Mouse (Mus musculus) CH12.LX (cell line): ENCODE measurements around the gene Pomp. TPM values are rescaled to one million over a fixed set of nuclear protein-coding genes. Genes with fewer than 3 reads are reported as not detected.

ENCODE experiments used
- DNase-seq: peaks from one replicate; pipeline ENCODE4 v3.0.0-alpha.2; 2013; ENCODE audit errors: extremely low read depth
- H3K27ac ChIP-seq: 2 replicates; pipeline ENCODE4 v1.5.1; 2012; ENCODE audit warnings: low read depth, mild to moderate bottlenecking, control low read depth, moderate library complexity; ENCODE audit not compliant: insufficient read depth
- H3K27me3 ChIP-seq: replicated peaks from 2 replicates; pipeline ENCODE3; 2012; ENCODE audit warnings: inconsistent platforms
- H3K36me3 ChIP-seq, 2 experiments: replicated peaks in 1 of 2; 2 replicates each; pipeline versions ENCODE3 to v1.6.1; 2012; ENCODE audit warnings: inconsistent platforms in 1 of 2, low read length in 1 of 2, mild to moderate bottlenecking in 1 of 2, mixed read lengths in 1 of 2, moderate library complexity in 1 of 2; ENCODE audit not compliant: control insufficient read depth in 1 of 2, insufficient read depth in 1 of 2
- H3K4me1 ChIP-seq, 2 experiments: 2 replicates each; pipeline ENCODE4 v1.6.1; 2012; ENCODE audit warnings: inconsistent platforms in 1 of 2, moderate library complexity in 1 of 2; ENCODE audit not compliant: insufficient read depth in 2 of 2, control insufficient read depth in 1 of 2
- H3K4me2 ChIP-seq: 2 replicates; pipeline ENCODE4 v1.6.1; 2012; ENCODE audit warnings: low read depth, mild to moderate bottlenecking, control low read depth; ENCODE audit not compliant: poor library complexity, insufficient read depth, severe bottlenecking
- H3K4me3 ChIP-seq, 3 experiments: fragments of 150-350 bp in 1 of 3; sonication (generic) in 1 of 3; replicated peaks in 1 of 3; 2 replicates each; pipeline versions ENCODE3 to v1.5.1; 2011 to 2012; ENCODE audit warnings: low read depth in 2 of 3, low read length in 2 of 3, mild to moderate bottlenecking in 2 of 3, moderate library complexity in 2 of 3, control low read depth in 1 of 3, improper control_type of control experiment in 1 of 3, inconsistent platforms in 1 of 3, mixed read lengths in 1 of 3; ENCODE audit not compliant: poor library complexity in 1 of 3
- H3K79me2 ChIP-seq: replicated peaks from 2 replicates; pipeline ENCODE4 v1.6.1; 2012; ENCODE audit warnings: mild to moderate bottlenecking, moderate library complexity; ENCODE audit not compliant: control insufficient read depth, poor library complexity, insufficient read depth, severe bottlenecking; ENCODE audit errors: extremely low read depth
- H3K9ac ChIP-seq: 2 replicates; pipeline ENCODE4 v1.6.1; 2012; ENCODE audit warnings: low read depth, mild to moderate bottlenecking, control low read depth, moderate library complexity; ENCODE audit not compliant: insufficient read depth
- H3K9me3 ChIP-seq: replicated peaks from 2 replicates; pipeline ENCODE3; 2012; ENCODE audit warnings: low read length, inconsistent platforms, mixed read lengths
- CHD1 ChIP-seq: IDR thresholded peaks from 2 replicates; pipeline ENCODE4 v1.6.1; 2012; ENCODE audit warnings: low read depth, low read length, improper control_type of control experiment, inconsistent platforms
- CHD2 ChIP-seq: IDR thresholded peaks from 2 replicates; pipeline ENCODE4 v1.6.1; 2011; ENCODE audit warnings: low read length, improper control_type of control experiment
- ELF1 ChIP-seq: IDR thresholded peaks from 2 replicates; pipeline ENCODE4 v1.6.1; 2014; ENCODE audit warnings: low read depth, mild to moderate bottlenecking, inconsistent platforms, low read length, improper control_type of control experiment
- ETS1 ChIP-seq: conservative IDR thresholded peaks from 2 replicates; pipeline ENCODE4 v1.6.1; 2012; ENCODE audit warnings: low read depth, mild to moderate bottlenecking, inconsistent platforms, low read length, improper control_type of control experiment, moderate library complexity
- IRF4 ChIP-seq: IDR thresholded peaks from 2 replicates; pipeline ENCODE4 v1.6.1; 2014; ENCODE audit warnings: low read depth, mild to moderate bottlenecking, inconsistent platforms, low read length, improper control_type of control experiment
- JUN ChIP-seq: IDR thresholded peaks from 2 replicates; pipeline ENCODE4 v1.6.1; 2011; ENCODE audit warnings: low read depth, mild to moderate bottlenecking, low read length, improper control_type of control experiment, moderate library complexity; ENCODE audit not compliant: insufficient read depth
- JUND ChIP-seq: conservative IDR thresholded peaks from 2 replicates; pipeline ENCODE4 v1.6.1; 2011; ENCODE audit warnings: low read depth, low read length, improper control_type of control experiment
- KAT2A ChIP-seq: IDR thresholded peaks from 2 replicates; pipeline ENCODE4 v1.6.1; 2012; ENCODE audit warnings: low read length, improper control_type of control experiment, inconsistent platforms; ENCODE audit not compliant: insufficient replicate concordance
- MEF2A ChIP-seq: IDR thresholded peaks from 2 replicates; pipeline ENCODE4 v1.6.1; 2014; ENCODE audit warnings: low read depth, mild to moderate bottlenecking, inconsistent platforms, low read length, improper control_type of control experiment, borderline replicate concordance
- MXI1 ChIP-seq: IDR thresholded peaks from 2 replicates; pipeline ENCODE4 v1.6.1; 2011; ENCODE audit warnings: mild to moderate bottlenecking, low read depth, low read length, improper control_type of control experiment
- MYC ChIP-seq: IDR thresholded peaks from 2 replicates; pipeline ENCODE4 v1.6.1; 2011; ENCODE audit warnings: low read depth, mild to moderate bottlenecking, improper control_type of control experiment, low read length
- NELFE ChIP-seq: IDR thresholded peaks from 2 replicates; pipeline ENCODE4 v1.6.1; 2011; ENCODE audit warnings: low read depth, low read length, improper control_type of control experiment
- NRF1 ChIP-seq: IDR thresholded peaks from 2 replicates; pipeline ENCODE4 v1.6.1; 2014; ENCODE audit warnings: low read depth, mild to moderate bottlenecking, inconsistent platforms, low read length, improper control_type of control experiment, moderate library complexity
- PAX5 ChIP-seq: IDR thresholded peaks from 2 replicates; pipeline ENCODE4 v1.6.1; 2012; ENCODE audit warnings: low read length, inconsistent platforms, mixed read lengths
- POLR2AphosphoS2 ChIP-seq: IDR thresholded peaks from 2 replicates; pipeline ENCODE4 v1.6.1; 2011; ENCODE audit warnings: low read depth, low read length, improper control_type of control experiment
- SMC3 ChIP-seq: IDR thresholded peaks from 2 replicates; pipeline ENCODE4 v1.6.1; 2011; ENCODE audit warnings: low read depth, low read length, improper control_type of control experiment
- USF2 ChIP-seq: conservative IDR thresholded peaks from 2 replicates; pipeline ENCODE4 v1.6.1; 2011; ENCODE audit warnings: low read depth, low read length, improper control_type of control experiment
- ZC3H11A ChIP-seq: IDR thresholded peaks from 2 replicates; pipeline ENCODE4 v1.6.1; 2012; ENCODE audit warnings: low read depth, mild to moderate bottlenecking, inconsistent platforms, low read length, improper control_type of control experiment
- ZMIZ1 ChIP-seq: IDR thresholded peaks from 2 replicates; pipeline ENCODE4 v1.6.1; 2012; ENCODE audit warnings: low read depth, mild to moderate bottlenecking, inconsistent platforms, low read length, improper control_type of control experiment
- ZNF384 ChIP-seq: IDR thresholded peaks from 2 replicates; pipeline ENCODE4 v1.6.1; 2012; ENCODE audit warnings: low read depth, low read length, improper control_type of control experiment, inconsistent platforms
- dilution Hi-C: fragments of 300-500 bp; cut with MboI; formaldehyde crosslinking; loops from 2 replicates; pipeline ENCODE4 v1.14.3; 2020; ENCODE audit warnings: low sequenced_read_pairs; ENCODE audit not compliant: extremely low pct_unique_long_range_greater_than_20kb, extremely low pct_ligation_motif_present
- in situ Hi-C: fragments of 300-500 bp; cut with MboI; formaldehyde crosslinking; loops from 3 replicates; pipeline ENCODE4 v1.14.3; 2019; ENCODE audit warnings: low sequenced_read_pairs, low pct_ligation_motif_present, low pct_unique_long_range_greater_than_20kb, mixed read lengths
- polyA plus RNA-seq: library from polyadenylated mRNA; unstranded; fragments of >175 nt; gene quantifications from 2 replicates; pipeline ENCODE4 v1.2.1, GENCODE M21; 2012; ENCODE audit warnings: low read depth; ENCODE audit not compliant: insufficient read length
- total RNA-seq, 2 experiments: library from RNA; depleted of rRNA; stranded (reverse); fragments of 300-350 nt in 1 of 2; fragments of >200 nt in 1 of 2; gene quantifications; 2 replicates each; pipeline ENCODE4 v1.2.3; 2012 to 2014

The Pomp gene
- total and polyA plus RNA-seq, 3 experiments, result 164 to 618 (median 303) TPM

DNA sequence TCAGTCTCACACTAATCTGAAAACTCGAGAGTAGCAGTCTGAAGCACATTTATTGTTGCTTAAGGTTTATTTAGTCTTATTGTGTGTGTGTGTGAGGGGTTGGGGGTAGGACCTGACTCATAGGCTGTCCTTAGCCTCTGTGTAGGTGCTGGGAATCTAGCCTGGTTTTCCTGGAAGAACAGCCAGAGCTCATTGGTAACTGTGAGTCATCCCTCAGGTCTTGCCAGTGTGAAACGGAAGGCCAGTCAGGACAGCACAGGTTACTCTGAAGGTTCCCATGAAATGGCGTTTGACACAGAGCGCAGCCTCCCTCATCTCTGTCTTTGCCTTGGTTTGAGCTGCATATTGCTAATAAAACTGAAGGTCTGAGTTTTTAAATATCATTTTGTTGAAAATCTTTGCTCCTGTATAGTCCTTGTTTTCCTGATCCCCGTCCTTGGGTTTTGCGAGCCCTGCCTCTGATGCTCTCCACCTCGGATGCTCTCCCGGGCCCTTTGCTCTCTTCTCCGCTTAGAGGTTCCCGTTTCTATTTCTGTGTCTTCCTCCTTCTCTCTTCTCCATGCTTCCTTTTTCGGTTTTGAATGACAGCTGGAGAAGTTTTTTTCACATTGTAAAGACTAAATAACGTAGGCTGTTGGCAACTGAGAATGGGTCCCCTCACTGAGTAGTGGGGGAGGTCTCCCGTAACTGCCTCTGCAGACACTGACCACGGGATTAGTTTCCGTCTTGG is 11.0 kb downstream of the Pomp start:
- dilution Hi-C loops (no loop called here), in situ Hi-C loops (no loop called here)
- H3K9me3 ChIP-seq, result no peaks in the 10 kb centered on the region
- no peaks in the 10 kb centered on the region for H3K4me1 ChIP-seq
- DNase-seq, result no peak
- H3K27ac ChIP-seq, result no peak overlapping the region
- peaks cover 17% of the 10 kb centered on the region for H3K79me2 ChIP-seq
- no peak overlapping the region for H3K4me2 ChIP-seq
- peaks cover 80 to 96% of the 10 kb centered on the region in 2 experiments for H3K36me3 ChIP-seq
- no peak overlapping the region for H3K9ac ChIP-seq
- TF ChIP-seq POLR2AphosphoS2 (no peak), ZC3H11A (no peak), ZNF384 (no peak), MXI1 (no peak), NRF1 (no peak), ETS1 (no peak), IRF4 (no peak), NELFE (no peak), PAX5 (no peak), MEF2A (no peak), USF2 (no peak), JUND (no peak)
- no peaks in the 10 kb centered on the region for H3K27me3 ChIP-seq
- H3K4me3 ChIP-seq, result no peak overlapping the region

DNA sequence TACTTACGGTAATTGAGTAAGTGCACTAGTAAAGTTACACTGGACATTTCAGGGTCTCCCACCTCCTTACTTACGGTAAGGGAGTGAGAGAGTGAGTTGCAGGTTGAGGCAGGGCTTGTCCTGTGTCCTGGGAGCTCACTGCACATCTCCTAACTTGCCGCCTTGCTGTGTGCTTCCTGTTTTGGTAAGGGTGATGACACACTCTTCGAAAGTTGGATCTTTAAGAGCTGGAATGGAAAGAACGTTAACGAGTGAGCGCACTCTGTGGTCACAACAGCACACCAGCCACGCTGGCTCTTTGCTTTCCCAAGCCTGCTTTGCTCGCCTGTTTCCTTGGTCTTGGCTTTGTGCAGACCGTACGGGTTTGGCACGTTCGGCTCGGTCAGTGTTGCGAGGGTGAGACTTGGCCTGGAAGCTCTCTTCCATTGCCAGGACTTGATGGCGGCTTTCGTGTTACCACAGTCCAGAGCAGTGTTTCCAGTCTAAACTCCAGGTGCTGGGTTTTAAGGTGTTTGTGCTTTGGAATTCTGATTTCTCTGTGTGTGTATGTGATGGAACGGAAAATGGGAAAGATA is 14.3 kb downstream of the Pomp start:
- dilution Hi-C loops, result no loop called here
- TF ChIP-seq JUN (no peak), ZMIZ1 (no peak), CHD1 (no peak), PAX5 (no peak), MYC (no peak), SMC3 (no peak), MEF2A (no peak), NELFE (no peak), USF2 (no peak), ELF1 (no peak), KAT2A (no peak), CHD2 (no peak), NRF1 (no peak)
- TF ChIP-seq, all 38 proteins: peak for 0
- Histone ChIP-seq H3K4me1 (no peaks in the 10 kb centered on the region), H3K4me3 (no peak overlapping the region), H3K9ac (no peak overlapping the region), H3K9me3 (no peaks in the 10 kb centered on the region), H3K27ac (no peak overlapping the region), H3K36me3 (peaks cover 90 to 99% of the 10 kb centered on the region in 2 experiments), H3K79me2 (no peaks in the 10 kb centered on the region), H3K27me3 (no peaks in the 10 kb centered on the region), H3K4me2 (no peak overlapping the region)
- DNase-seq, result no peak
- in situ Hi-C loops, result no loop called here
